ENCODE assay signal across 26 mouse cellular contexts in the genomic region with DNA sequence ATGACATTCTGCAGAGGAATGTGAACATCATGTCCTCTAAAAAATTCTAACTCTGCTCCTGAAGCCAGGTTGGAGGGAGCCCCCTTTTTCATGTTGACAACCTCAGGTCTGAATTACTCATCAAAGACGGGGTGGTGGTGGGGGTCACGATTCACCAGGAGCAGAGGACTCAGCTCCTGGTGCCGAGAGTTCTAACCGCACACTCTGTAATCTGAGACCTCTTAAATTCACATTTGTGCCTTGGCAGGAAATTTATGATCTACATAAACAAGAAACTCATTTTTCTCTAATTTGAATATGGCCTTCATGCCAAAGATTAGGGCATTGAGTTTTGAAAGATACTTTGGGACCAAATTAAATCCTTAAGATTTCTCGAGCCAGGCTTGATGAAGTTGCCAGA.
A peak's percentile ranks its signal among the peaks of the same experiment; 100 is the strongest.
DNase-seq lines count a peak whose midpoint lies in the region; ATAC-seq and TF ChIP-seq lines count a peak whose summit lies in the region.
"Had no signal": no experiment of that assay in that cellular context is flagged by ENCODE, and none has a peak within 500 bp of the region (broad histone marks: within the 10 kb centered on the region; RNA-seq: fewer than 3 reads in every experiment).

No protein-coding gene starts in this region.

- no peaks in the 10 kb centered on the region for H3K36me3 ChIP-seq in kidney, postnatal 0 days (ENCODE audit: insufficient read depth, low read length)
- H3K36me3 ChIP-seq: heart, embryonic 10.5 days; heart, embryonic 15.5 days; liver, embryonic 15.5 days; lung, embryonic 15.5 days; midbrain, embryonic 12.5 days had no signal

- ATAC-seq in kidney, postnatal 0 days (replicated peaks; ENCODE audit: low FRiP score, low read depth) = no peak
- no peak for ATAC-seq in monocyte, adult 5-6 weeks (replicated peaks; ENCODE audit: insufficient number of reproducible peaks, low FRiP score, low TSS enrichment, poor library complexity, severe bottlenecking)
- ATAC-seq: activated CD4-positive, CD25-positive, alpha-beta regulatory T cell, adult 4 months; forebrain, embryonic 14.5 days; hindbrain, postnatal 0 days; intestine, embryonic 16.5 days had no signal

- H3K9ac ChIP-seq in kidney, postnatal 0 days (ENCODE audit: low read depth, low read length) = no peak overlapping the region
- H3K9ac ChIP-seq: heart, embryonic 15.5 days; liver, embryonic 15.5 days; lung, embryonic 15.5 days; midbrain, embryonic 12.5 days had no signal

- H3K4me2 ChIP-seq in kidney, postnatal 0 days (ENCODE audit: low read length) = no peak overlapping the region
- H3K4me2 ChIP-seq: heart, embryonic 15.5 days; liver, embryonic 15.5 days; lung, embryonic 15.5 days; midbrain, embryonic 12.5 days had no signal

- H3K4me1 ChIP-seq in kidney, postnatal 0 days (replicated peaks; ENCODE audit: insufficient read depth, low read length) = no peaks in the 10 kb centered on the region
- H3K4me1 ChIP-seq: heart, embryonic 10.5 days; heart, embryonic 15.5 days; liver, embryonic 15.5 days; lung, embryonic 15.5 days; midbrain, embryonic 12.5 days had no signal

- H3K27me3 ChIP-seq in kidney, postnatal 0 days (ENCODE audit: insufficient read depth, low read length) = no peaks in the 10 kb centered on the region
- H3K27me3 ChIP-seq: CH12.LX; heart, embryonic 15.5 days; liver, embryonic 15.5 days; lung, embryonic 15.5 days; midbrain, embryonic 12.5 days had no signal

- H3K9me3 ChIP-seq in kidney, postnatal 0 days (replicated peaks; ENCODE audit: low read length) = no peaks in the 10 kb centered on the region
- H3K9me3 ChIP-seq: heart, embryonic 10.5 days; heart, embryonic 15.5 days; liver, embryonic 15.5 days; lung, embryonic 15.5 days; midbrain, embryonic 12.5 days had no signal

- no peak overlapping the region for H3K4me3 ChIP-seq in kidney, postnatal 0 days (replicated peaks; ENCODE audit: low read depth, low read length)
- H3K4me3 ChIP-seq: heart, embryonic 10.5 days; heart, embryonic 15.5 days; liver, embryonic 15.5 days; lung, embryonic 15.5 days; midbrain, embryonic 12.5 days had no signal

- H3K27ac ChIP-seq in kidney, postnatal 0 days = no peak overlapping the region
- H3K27ac ChIP-seq: heart, embryonic 10.5 days; heart, embryonic 15.5 days; hindbrain, postnatal 0 days; liver, embryonic 15.5 days; lung, embryonic 15.5 days; midbrain, embryonic 12.5 days had no signal

- WGBS in kidney, postnatal 0 days = 21% methylated on average over 5 of the region's 5 CpGs

- peak; percentile 12 for DNase-seq in embryo, embryonic 10.5 days (ENCODE audit: low spot score)
- no peak for DNase-seq in embryo, embryonic 9.5 days (ENCODE audit: extremely low spot score)
- peak; percentile 7 for DNase-seq in kidney, postnatal 0 days (ENCODE audit: low spot score)
- DNase-seq in kidney, adult 18-20 months = no peak
- peak; percentile 26 for DNase-seq in hindlimb bud, embryonic 11.5 days (ENCODE audit: extremely low spot score, low read depth, low spot score)
- DNase-seq in adrenal gland, adult 18-20 months (ENCODE audit: low spot score in 2 of 2) = no peak
- DNase-seq in layer of hippocampus, adult 9-11 months = no peak
- DNase-seq: adrenal gland, adult 8-10 months; cerebellum, adult 2 months; cerebellum, postnatal 25 days; gastrocnemius, postnatal 10 days; kidney, postnatal 25 days; left cerebral cortex, postnatal 4 days; thymus, adult 2 months; thymus, postnatal 36 days had no signal

- no peak for TF ChIP-seq CTCF in kidney, postnatal 0 days (IDR thresholded peaks at IDR 0.05; ENCODE audit: low read depth)

Comparison
In these comparisons a context has a peak if more than half of its experiments do, and no peak if none do; other contexts are left out.
1. DNase-seq: peak in embryo, embryonic 10.5 days (single experiment), kidney, postnatal 0 days (single experiment) and hindlimb bud, embryonic 11.5 days (single experiment); none in embryo, embryonic 9.5 days (single experiment), kidney, adult 18-20 months (single experiment), adrenal gland, adult 18-20 months (0 of 2) and layer of hippocampus, adult 9-11 months (single experiment).